Mouse (Mus musculus): ENCODE results near the gene Bbs9. TPM values are rescaled to one million over a fixed set of nuclear protein-coding genes. Genes with fewer than 3 reads are reported as not detected.

The Bbs9 gene
- polyA plus RNA-seq, 1 experiment from 2014 or later: 6.4 TPM

GRCm38 (mm10) chr9:22646461-22646860, 170.9 kb downstream of the Bbs9 start:
- no peak overlapping the region for H3K9ac ChIP-seq
- WGBS: 78% methylated on average over 3 of the region's 3 CpGs

GRCm38 (mm10) chr9:22648163-22648562, 172.6 kb downstream of the Bbs9 start:
- Histone ChIP-seq H3K9me3 (no peaks in the 10 kb centered on the region), H3K27me3 (replicated peaks) (no peaks in the 10 kb centered on the region), H3K4me3 (no peak overlapping the region), H3K4me1 (no peaks in the 10 kb centered on the region), H3K36me3 (no peaks in the 10 kb centered on the region), H3K27ac (replicated peaks) (no peak overlapping the region), H3K9ac (no peak overlapping the region), H3K4me2 (no peak overlapping the region)
- no peak for ATAC-seq (ENCODE audit: extremely low read depth, insufficient number of reproducible peaks, low FRiP score, low TSS enrichment)
- WGBS: 95% methylated on average over 3 of the region's 3 CpGs

More at GRCm38 (mm10) chr9:22646461-22646860, 170.9 kb downstream of the Bbs9 start:
- no peaks in the 10 kb centered on the region for H3K36me3 ChIP-seq
- ATAC-seq (ENCODE audit: extremely low read depth, insufficient number of reproducible peaks, low FRiP score, low TSS enrichment): no peak
- H3K27ac ChIP-seq (replicated peaks): no peak overlapping the region
- H3K9me3 ChIP-seq: no peaks in the 10 kb centered on the region
- H3K27me3 ChIP-seq (replicated peaks): no peaks in the 10 kb centered on the region
- H3K4me3 ChIP-seq: no peak overlapping the region
- H3K4me2 ChIP-seq: no peak overlapping the region
- peaks cover 6% of the 10 kb centered on the region; the same call in 1 of the 2 replicates for H3K4me1 ChIP-seq

DNA sequence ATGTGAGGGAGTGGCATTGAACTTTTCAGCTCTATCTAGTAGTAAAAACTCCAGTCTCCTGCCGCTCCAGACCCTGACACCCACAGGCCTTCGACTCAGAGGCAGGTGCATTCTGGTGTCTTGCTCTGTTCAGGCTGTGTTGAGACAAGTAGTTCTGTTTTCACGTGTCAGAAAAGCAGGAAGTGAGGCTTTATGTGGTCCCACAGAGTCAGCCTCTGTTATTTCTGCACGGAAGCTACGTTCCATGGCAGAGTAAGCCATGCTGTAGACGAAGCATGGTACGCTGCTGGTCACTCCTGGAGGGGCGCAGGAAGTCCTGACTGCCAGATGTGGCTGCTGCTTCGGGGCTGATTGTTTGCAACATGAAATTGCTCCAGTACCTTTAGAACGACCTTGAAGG, 174.1 kb downstream of the Bbs9 start:
- 75% methylated on average over 10 of the region's 10 CpGs for WGBS
- Histone ChIP-seq H3K36me3 (no peaks in the 10 kb centered on the region), H3K9ac (no peak overlapping the region), H3K4me1 (no peaks in the 10 kb centered on the region), H3K27ac (replicated peaks) (no peak overlapping the region), H3K9me3 (no peaks in the 10 kb centered on the region), H3K4me3 (no peak overlapping the region), H3K27me3 (replicated peaks) (no peaks in the 10 kb centered on the region), H3K4me2 (no peak overlapping the region)
- no peak for ATAC-seq (ENCODE audit: extremely low read depth, insufficient number of reproducible peaks, low FRiP score, low TSS enrichment)

DNA sequence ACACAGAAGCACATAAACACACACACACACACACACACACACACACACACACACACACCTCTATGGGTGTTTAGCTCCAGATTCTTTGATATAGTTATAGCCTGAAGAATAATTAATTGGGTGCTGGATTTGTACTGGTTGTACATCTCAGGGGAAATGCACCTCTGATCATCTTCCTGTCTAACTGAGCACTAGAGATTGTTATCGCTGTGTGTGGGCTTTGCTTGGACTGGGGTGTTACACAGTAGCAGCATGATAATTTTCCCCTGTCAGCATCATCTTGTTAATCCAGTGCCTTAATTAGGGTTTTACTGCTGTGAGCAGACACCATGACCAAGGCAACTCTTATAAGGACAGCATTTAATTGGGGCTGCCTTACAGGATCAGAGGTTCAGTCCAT, 175.3 kb downstream of the Bbs9 start:
- H3K27ac ChIP-seq (replicated peaks): no peak overlapping the region
- H3K4me3 ChIP-seq: no peak overlapping the region
- no peak overlapping the region for H3K4me2 ChIP-seq
- H3K4me1 ChIP-seq: no peaks in the 10 kb centered on the region
- H3K9ac ChIP-seq: no peak overlapping the region
- H3K36me3 ChIP-seq: no peaks in the 10 kb centered on the region
- WGBS: 91% methylated on average over 1 of the region's 1 CpGs
- no peaks in the 10 kb centered on the region for H3K27me3 ChIP-seq (replicated peaks)
- ATAC-seq (ENCODE audit: extremely low read depth, insufficient number of reproducible peaks, low FRiP score, low TSS enrichment): no peak
- no peaks in the 10 kb centered on the region for H3K9me3 ChIP-seq

DNA sequence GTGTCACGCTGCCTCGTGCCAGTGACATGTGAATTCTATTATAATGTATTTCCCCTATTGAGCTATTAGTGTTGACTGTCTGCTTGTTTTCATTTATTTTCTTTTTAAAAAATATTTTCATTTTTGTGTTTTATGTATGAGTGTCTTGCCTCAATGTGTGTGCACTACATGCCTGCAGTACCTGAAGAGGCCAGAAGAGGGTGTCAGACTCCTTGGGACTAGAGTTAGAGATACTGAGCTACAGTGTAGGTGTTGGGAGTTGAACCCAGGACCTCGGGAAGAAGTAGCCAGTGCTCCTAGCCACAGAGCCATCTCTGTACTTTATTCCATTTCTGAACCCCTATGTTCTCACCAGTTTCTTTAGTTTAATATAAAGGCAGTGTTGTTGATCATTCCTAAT, 176.1 kb downstream of the Bbs9 start:
- no peak for ATAC-seq (ENCODE audit: extremely low read depth, insufficient number of reproducible peaks, low FRiP score, low TSS enrichment)
- Histone ChIP-seq H3K4me1 (no peaks in the 10 kb centered on the region), H3K4me3 (no peak overlapping the region), H3K27me3 (replicated peaks) (no peaks in the 10 kb centered on the region), H3K9me3 (no peaks in the 10 kb centered on the region), H3K9ac (no peak overlapping the region), H3K36me3 (no peaks in the 10 kb centered on the region), H3K27ac (replicated peaks) (no peak overlapping the region), H3K4me2 (no peak overlapping the region)
- 92% methylated on average over 3 of the region's 3 CpGs for WGBS

DNA sequence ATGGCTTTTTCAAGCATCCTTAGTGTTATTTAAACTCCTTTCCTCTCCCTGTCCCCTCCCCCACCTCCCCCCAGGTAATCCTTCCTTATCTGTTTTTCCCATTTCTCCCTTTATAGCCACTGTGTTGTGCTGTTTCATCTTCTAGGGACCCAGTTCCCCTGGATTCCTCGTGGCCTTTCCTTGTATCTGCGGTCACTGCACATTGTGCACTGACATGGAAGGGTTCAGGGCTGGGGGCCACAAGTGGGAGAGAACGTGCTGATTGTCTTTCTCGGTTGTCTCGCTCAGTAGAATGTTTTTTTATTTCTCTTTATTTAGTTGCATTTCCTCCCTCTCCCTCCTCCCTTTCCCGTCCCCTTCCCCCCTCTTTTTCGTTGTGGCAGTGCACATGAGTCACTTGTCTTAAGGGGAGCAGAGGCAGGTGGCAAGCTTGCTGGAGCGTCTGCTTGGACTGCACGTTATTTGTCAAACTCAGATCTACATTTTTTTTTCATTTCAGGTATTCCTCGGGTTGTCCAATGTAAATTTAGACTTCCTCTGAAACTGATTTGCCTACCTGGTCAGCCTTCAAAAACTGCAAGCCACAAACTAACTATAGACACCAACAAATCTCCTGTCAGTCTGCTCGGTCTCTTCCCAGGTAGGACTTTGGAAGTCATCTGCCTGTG, 179.3 kb downstream of the Bbs9 start:
- H3K4me3 ChIP-seq: no peak overlapping the region
- WGBS: 67% methylated on average over 11 of the region's 11 CpGs
- H3K9me3 ChIP-seq: no peaks in the 10 kb centered on the region
- H3K9ac ChIP-seq: no peak overlapping the region
- no peaks in the 10 kb centered on the region for H3K4me1 ChIP-seq
- H3K36me3 ChIP-seq: no peaks in the 10 kb centered on the region
- no peak overlapping the region for H3K4me2 ChIP-seq
- no peak overlapping the region for H3K27ac ChIP-seq (replicated peaks)
- no peaks in the 10 kb centered on the region for H3K27me3 ChIP-seq (replicated peaks)
- no peak for ATAC-seq (ENCODE audit: extremely low read depth, insufficient number of reproducible peaks, low FRiP score, low TSS enrichment)

GRCm38 (mm10) chr9:22657216-22657615, 181.7 kb downstream of the Bbs9 start:
- H3K36me3 ChIP-seq: no peaks in the 10 kb centered on the region
- no peaks in the 10 kb centered on the region for H3K9me3 ChIP-seq
- H3K9ac ChIP-seq: no peak overlapping the region
- H3K27me3 ChIP-seq (replicated peaks): no peaks in the 10 kb centered on the region
- no peak overlapping the region for H3K27ac ChIP-seq (replicated peaks)
- no peak overlapping the region for H3K4me3 ChIP-seq
- no peaks in the 10 kb centered on the region for H3K4me1 ChIP-seq
- 74% methylated on average over 5 of the region's 5 CpGs for WGBS
- H3K4me2 ChIP-seq: no peak overlapping the region
- ATAC-seq (ENCODE audit: extremely low read depth, insufficient number of reproducible peaks, low FRiP score, low TSS enrichment): no peak

DNA sequence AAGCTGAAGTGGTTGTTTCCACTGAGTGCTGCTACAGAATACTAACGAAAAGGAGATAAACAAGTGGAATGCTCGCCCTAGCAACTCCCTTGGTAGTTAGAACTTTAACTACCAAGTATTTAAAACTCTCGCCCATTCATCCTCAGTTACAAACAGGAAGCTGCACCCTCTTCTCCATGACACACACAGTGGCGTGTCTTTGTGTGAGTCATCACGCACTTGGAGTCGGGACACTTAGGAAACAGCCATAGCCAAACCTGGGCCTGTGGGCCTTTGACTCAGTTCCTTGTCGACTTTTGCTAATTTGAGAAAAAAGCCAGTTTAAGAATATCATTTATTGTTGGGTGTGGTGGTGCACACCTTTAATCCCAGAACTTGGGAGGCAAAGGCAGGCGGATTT, 189.6 kb downstream of the Bbs9 start:
- WGBS: 75% methylated on average over 8 of the region's 8 CpGs
- Histone ChIP-seq H3K4me1 (no peaks in the 10 kb centered on the region), H3K9me3 (no peaks in the 10 kb centered on the region), H3K4me3 (no peak overlapping the region), H3K9ac (no peak overlapping the region), H3K27ac (replicated peaks) (no peak overlapping the region), H3K4me2 (no peak overlapping the region), H3K27me3 (replicated peaks) (no peaks in the 10 kb centered on the region), H3K36me3 (no peaks in the 10 kb centered on the region)
- no peak for ATAC-seq (ENCODE audit: extremely low read depth, insufficient number of reproducible peaks, low FRiP score, low TSS enrichment)

DNA sequence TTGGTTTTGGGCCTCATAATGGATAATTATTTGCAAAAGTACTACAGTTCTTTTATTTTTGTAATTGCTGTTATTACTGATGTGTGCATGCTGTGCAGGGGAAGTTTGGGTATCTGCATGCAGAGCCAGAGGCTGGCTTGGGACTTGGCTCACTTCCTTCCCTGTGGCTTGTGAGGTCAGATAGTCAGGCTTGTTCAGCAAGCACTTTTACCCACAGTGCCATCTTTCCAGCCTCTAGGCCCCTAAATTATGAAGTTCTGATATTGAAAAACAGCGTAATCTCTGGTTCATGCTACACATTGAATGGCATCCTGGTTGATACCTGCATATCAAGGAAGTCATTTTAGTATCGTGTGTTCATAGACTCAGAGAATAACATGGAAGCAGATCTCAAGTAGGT, 197.4 kb downstream of the Bbs9 start:
- Histone ChIP-seq H3K27ac (replicated peaks) (no peak overlapping the region), H3K9ac (no peak overlapping the region), H3K9me3 (no peaks in the 10 kb centered on the region), H3K4me2 (no peak overlapping the region), H3K36me3 (no peaks in the 10 kb centered on the region), H3K27me3 (replicated peaks) (no peaks in the 10 kb centered on the region), H3K4me1 (no peaks in the 10 kb centered on the region), H3K4me3 (no peak overlapping the region)
- WGBS: 84% methylated on average over 2 of the region's 2 CpGs
- no peak for ATAC-seq (ENCODE audit: extremely low read depth, insufficient number of reproducible peaks, low FRiP score, low TSS enrichment)

GRCm38 (mm10) chr9:22677132-22677829, 201.8 kb downstream of the Bbs9 start:
- Histone ChIP-seq H3K4me1 (peaks cover 11% of the 10 kb centered on the region), H3K4me2 (no peak overlapping the region), H3K36me3 (no peaks in the 10 kb centered on the region), H3K9ac (no peak overlapping the region), H3K9me3 (no peaks in the 10 kb centered on the region), H3K27me3 (replicated peaks) (no peaks in the 10 kb centered on the region), H3K27ac (replicated peaks) (no peak overlapping the region), H3K4me3 (no peak overlapping the region)
- 87% methylated on average over 7 of the region's 7 CpGs for WGBS
- no peak for ATAC-seq (ENCODE audit: extremely low read depth, insufficient number of reproducible peaks, low FRiP score, low TSS enrichment)

- no peaks in the 10 kb centered on the region for H3K9me3 ChIP-seq
- no peaks in the 10 kb centered on the region for H3K27me3 ChIP-seq (replicated peaks)
- WGBS: 70% methylated on average over 4 of the region's 4 CpGs
- no peak overlapping the region for H3K4me3 ChIP-seq
- H3K27ac ChIP-seq (replicated peaks): no peak overlapping the region
- H3K4me2 ChIP-seq: no peak overlapping the region
- H3K4me1 ChIP-seq: peaks cover 11% of the 10 kb centered on the region
- no peak for ATAC-seq (ENCODE audit: extremely low read depth, insufficient number of reproducible peaks, low FRiP score, low TSS enrichment)
- no peaks in the 10 kb centered on the region for H3K36me3 ChIP-seq
- no peak overlapping the region for H3K9ac ChIP-seq
Observed at GRCm38 (mm10) chr9:22677997-22678396, 202.5 kb downstream of the Bbs9 start.

GRCm38 (mm10) chr9:22678496-22678895, 203.0 kb downstream of the Bbs9 start:
- H3K4me1 ChIP-seq: peaks cover 11% of the 10 kb centered on the region
- H3K27ac ChIP-seq (replicated peaks): no peak overlapping the region
- H3K4me2 ChIP-seq: no peak overlapping the region
- no peaks in the 10 kb centered on the region for H3K36me3 ChIP-seq
- H3K4me3 ChIP-seq: no peak overlapping the region
- no peak overlapping the region for H3K9ac ChIP-seq
- ATAC-seq (ENCODE audit: extremely low read depth, insufficient number of reproducible peaks, low FRiP score, low TSS enrichment): no peak
- 81% methylated on average over 4 of the region's 4 CpGs for WGBS
- no peaks in the 10 kb centered on the region for H3K27me3 ChIP-seq (replicated peaks)
- no peaks in the 10 kb centered on the region for H3K9me3 ChIP-seq

Measured in heart, embryonic 13.5 days (tissue).